Mouse (Mus musculus) lung, postnatal 0 days (tissue): ENCODE results near the gene Nin.

Experiments used
- CTCF ChIP-seq: IDR thresholded peaks from 2 replicates; pipeline ENCODE4 v1.5.1; 2016; ENCODE audit warnings: antibody characterized with exemption, mild to moderate bottlenecking
- EP300 ChIP-seq: IDR thresholded peaks from 2 replicates; pipeline ENCODE4 v1.6.1; 2016; ENCODE audit warnings: antibody characterized with exemption, mild to moderate bottlenecking, control low read depth

DNA sequence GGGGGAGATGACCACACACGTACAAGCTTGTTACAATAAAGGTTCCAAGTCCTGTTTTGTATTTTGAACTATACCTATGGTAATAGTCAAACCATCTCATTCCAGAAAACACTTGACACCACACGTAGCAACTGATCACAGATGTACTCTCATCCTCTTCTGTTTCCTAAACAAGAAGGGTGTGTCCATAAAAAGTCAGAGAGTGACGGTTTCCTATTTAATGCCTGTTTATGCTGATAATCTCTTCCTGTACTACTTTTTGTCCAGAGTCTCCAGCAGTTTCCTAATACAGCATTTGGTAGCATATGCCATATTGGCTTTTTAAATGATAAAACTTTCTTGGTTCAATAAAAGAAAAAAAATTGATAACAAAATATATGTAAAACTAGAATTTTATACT, 147.9 kb downstream of the Nin start:
- no peak for TF ChIP-seq EP300
- TF ChIP-seq CTCF, result no peak
